Mouse (Mus musculus): ENCODE data around the gene Mmp13. TPM values are rescaled to one million over a fixed set of nuclear protein-coding genes. Genes with fewer than 3 reads are reported as not detected.
"Not testable (repeated sequence)": the region's sequence is repeated elsewhere in the genome, so short reads cannot be mapped to it uniquely, and the experiment has no call there.

The Mmp13 gene
- total RNA-seq (2021), result not detected

- intact Hi-C loops (cut with DNase I), result no loop called here
- no peak for DNase-seq (ENCODE audit: low spot score in 2 of 2)
Measured at GRCm38 (mm10) chr9:7272214-7272613, at the start of gene Mmp13. TSS of gene Mmp13 (plus strand) at chr9:7272514.

GRCm38 (mm10) chr9:7238619-7239018 is 33.7 kb upstream of the Mmp13 start:
- no peak for DNase-seq (ENCODE audit: low spot score in 2 of 2)
- intact Hi-C loops (cut with DNase I), result no loop called here

GRCm38 (mm10) chr9:7239967-7240366 is 32.3 kb upstream of the Mmp13 start:
- DNase-seq (ENCODE audit: low spot score in 2 of 2), result no peak
- intact Hi-C loops (cut with DNase I), result no loop called here

GRCm38 (mm10) chr9:7252797-7253654 is 19.3 kb upstream of the Mmp13 start:
- no peak for DNase-seq (ENCODE audit: low spot score in 2 of 2)
- intact Hi-C loops (cut with DNase I), result no loop called here

- no peak for DNase-seq (ENCODE audit: low spot score in 2 of 2)
- intact Hi-C loops (cut with DNase I), result no loop called here
Measured at GRCm38 (mm10) chr9:7261667-7262066, 10.6 kb upstream of the Mmp13 start.

GRCm38 (mm10) chr9:7270071-7270470 is 2.2 kb upstream of the Mmp13 start:
- intact Hi-C loops (cut with DNase I), result no loop called here
- no peak for DNase-seq (ENCODE audit: low spot score in 2 of 2)

GRCm38 (mm10) chr9:7282565-7283302 is 10.4 kb downstream of the Mmp13 start:
- no peak for DNase-seq (ENCODE audit: low spot score in 2 of 2)
- intact Hi-C loops (cut with DNase I), result no loop called here

- intact Hi-C loops (cut with DNase I), result not testable (repeated sequence)
Measured at GRCm38 (mm10) chr9:7283303-7283684, 11.0 kb downstream of the Mmp13 start.

GRCm38 (mm10) chr9:7289501-7289900 is 17.2 kb downstream of the Mmp13 start:
- no peak for DNase-seq (ENCODE audit: low spot score in 2 of 2)
- intact Hi-C loops (cut with DNase I), result no loop called here

More at GRCm38 (mm10) chr9:7283303-7283684, 11.0 kb downstream of the Mmp13 start:
- not testable (repeated sequence) for DNase-seq (ENCODE audit: low spot score in 2 of 2)

GRCm38 (mm10) chr9:7289901-7290300 is 17.6 kb downstream of the Mmp13 start:
- DNase-seq (ENCODE audit: low spot score in 2 of 2), result no peak
- intact Hi-C loops (cut with DNase I), result loop anchor here (5.0 kb wide), 1 partner anchor 302 kb away; no protein-coding TSS in a partner anchor

- no peak for DNase-seq (ENCODE audit: low spot score in 2 of 2)
- intact Hi-C loops (cut with DNase I), result loop anchor here (5.0 kb wide), 1 partner anchor 300 kb away; no protein-coding TSS in a partner anchor
Measured at GRCm38 (mm10) chr9:7292132-7292531, 19.8 kb downstream of the Mmp13 start.

GRCm38 (mm10) chr9:7331847-7332246 is 59.5 kb downstream of the Mmp13 start:
- intact Hi-C loops (cut with DNase I), result no loop called here
- DNase-seq (ENCODE audit: low spot score in 2 of 2), result no peak

Other genes starting within 250 kb of the Mmp13 start
- gene Dync2h1, start 88.1 kb upstream of the Mmp13 start, total RNA-seq (2021), result 10 to 100 TPM; 25.2 to 32.8 TPM
- 10 to 100 TPM; 70.1 to 79.9 TPM for gene Dcun1d5, start 88.0 kb upstream of the Mmp13 start, total RNA-seq (2021)
- not detected for gene Mmp12, start 71.9 kb downstream of the Mmp13 start, total RNA-seq (2021)
- not detected for gene Mmp1b, start 115.5 kb downstream of the Mmp13 start, total RNA-seq (2021)
- gene Mmp3, start 173.3 kb downstream of the Mmp13 start, total RNA-seq (2021), result not detected
- gene Mmp10, start 229.8 kb downstream of the Mmp13 start, total RNA-seq (2021), result not detected

Measured in left cerebral cortex, postnatal 36 days (tissue).